ENCODE assay signal across 8 mouse cellular contexts in the genomic region with DNA sequence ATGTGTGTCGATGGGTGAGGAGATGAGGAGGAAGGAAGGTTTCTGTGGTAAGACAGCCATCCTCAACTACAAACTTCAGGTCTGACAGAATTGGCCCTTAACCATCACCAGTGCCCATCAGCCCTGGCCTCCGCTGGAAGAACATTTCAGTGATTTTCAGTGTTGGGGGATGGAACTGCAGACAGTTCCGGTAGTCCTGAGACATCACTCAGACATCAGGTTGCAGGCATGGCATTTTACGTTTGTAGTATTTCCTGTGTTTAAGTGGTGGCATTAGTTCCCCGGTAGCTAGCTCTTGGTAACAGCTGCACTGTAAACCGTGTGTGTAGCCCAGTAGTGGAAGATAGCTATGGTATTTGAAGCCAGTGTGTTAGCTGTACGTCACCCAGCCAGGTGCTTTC. TPM values are rescaled to one million over a fixed set of nuclear protein-coding genes. Genes with fewer than 3 reads are reported as not detected.
DNase-seq lines count a peak whose midpoint lies in the region; ATAC-seq and TF ChIP-seq lines count a peak whose summit lies in the region.

No protein-coding gene starts in this region.

- H3K4me2 ChIP-seq in kidney, postnatal 0 days (ENCODE audit: low read length): peak overlapping the region; percentile 92
- H3K4me2 ChIP-seq in embryonic facial prominence, embryonic 14.5 days (ENCODE audit: low read depth, low read length): peak overlapping the region; percentile 92
- H3K4me2 ChIP-seq in limb, embryonic 11.5 days (ENCODE audit: low read depth, severe bottlenecking): peak overlapping the region; percentile 65

- peak overlapping the region; percentile 97 for H3K4me3 ChIP-seq in kidney, postnatal 0 days (replicated peaks; ENCODE audit: low read depth, low read length)
- peak overlapping the region; percentile 98 for H3K4me3 ChIP-seq in embryonic facial prominence, embryonic 14.5 days (ENCODE audit: low read depth, low read length)
- peak overlapping the region; percentile 85 for H3K4me3 ChIP-seq in limb, embryonic 11.5 days (ENCODE audit: low read depth, low read length)
- peak overlapping the region; percentile 99; the same call in 1 of the 2 replicates for H3K4me3 ChIP-seq in small intestine, adult 2 months (ENCODE audit: low read depth, low read length)

- no peak overlapping the region for H3K27ac ChIP-seq in kidney, postnatal 0 days
- no peak overlapping the region for H3K27ac ChIP-seq in embryonic facial prominence, embryonic 14.5 days (replicated peaks; ENCODE audit: low read depth, low read length)
- H3K27ac ChIP-seq in limb, embryonic 11.5 days (replicated peaks; ENCODE audit: low read depth, low read length): no peak overlapping the region
- no peak overlapping the region for H3K27ac ChIP-seq in small intestine, adult 2 months (ENCODE audit: insufficient read depth, low read depth, low read length)

- H3K36me3 ChIP-seq in kidney, postnatal 0 days (ENCODE audit: insufficient read depth, low read length): no peaks in the 10 kb centered on the region
- peaks cover 30% of the 10 kb centered on the region for H3K36me3 ChIP-seq in embryonic facial prominence, embryonic 14.5 days (ENCODE audit: control insufficient read depth, insufficient read depth, low read length)
- peaks cover 8% of the 10 kb centered on the region for H3K36me3 ChIP-seq in limb, embryonic 11.5 days (ENCODE audit: control insufficient read depth, insufficient read depth, low read length)
- no peaks in the 10 kb centered on the region for H3K36me3 ChIP-seq in small intestine, adult 2 months (ENCODE audit: control insufficient read depth, insufficient read depth, low read length)

- no peak for TF ChIP-seq CTCF in kidney, postnatal 0 days (IDR thresholded peaks at IDR 0.05; ENCODE audit: low read depth)
- TF ChIP-seq CTCF in small intestine, adult 2 months (IDR thresholded peaks at IDR 0.05; ENCODE audit: extremely low read depth, insufficient read length, insufficient replicate concordance, low read depth, low read length): no peak

- peak overlapping the region; percentile 98 for H3K9ac ChIP-seq in kidney, postnatal 0 days (ENCODE audit: low read depth, low read length)
- peak overlapping the region; percentile 100 for H3K9ac ChIP-seq in embryonic facial prominence, embryonic 14.5 days (ENCODE audit: low read depth, low read length)
- peak overlapping the region; percentile 99 for H3K9ac ChIP-seq in limb, embryonic 11.5 days (ENCODE audit: low read length)

- no peak for ATAC-seq in kidney, postnatal 0 days (replicated peaks; ENCODE audit: low FRiP score, low read depth)
- no peak for ATAC-seq in embryonic facial prominence, embryonic 14.5 days (ENCODE audit: low read depth)
- no peak for ATAC-seq in limb, embryonic 11.5 days (ENCODE audit: insufficient number of reproducible peaks, low FRiP score, low TSS enrichment, low read depth)
- ATAC-seq in granulocyte monocyte progenitor cell, adult 5-6 weeks (replicated peaks; ENCODE audit: poor library complexity, severe bottlenecking): no peak

- WGBS in kidney, postnatal 0 days: 21% methylated on average over 7 of the region's 7 CpGs
- 31% methylated on average over 7 of the region's 7 CpGs for WGBS in embryonic facial prominence, embryonic 14.5 days
- 46% methylated on average over 7 of the region's 7 CpGs for WGBS in limb, embryonic 11.5 days
- WGBS in small intestine, adult 2 months: 54% methylated on average over 7 of the region's 7 CpGs

- H3K9me3 ChIP-seq in kidney, postnatal 0 days (replicated peaks; ENCODE audit: low read length): no peaks in the 10 kb centered on the region
- no peaks in the 10 kb centered on the region for H3K9me3 ChIP-seq in embryonic facial prominence, embryonic 14.5 days (ENCODE audit: control insufficient read depth, low read length)
- no peaks in the 10 kb centered on the region for H3K9me3 ChIP-seq in limb, embryonic 11.5 days (ENCODE audit: control insufficient read depth, low read length)

- intact Hi-C loops in left cerebral cortex, postnatal 10 days (cut with DNase I): loop anchor here (5.0 kb wide), 1 partner anchor 139 kb away; the partner anchor contains the start of gene Zhx3

- peaks cover 22% of the 10 kb centered on the region; the same call in 1 of the 2 replicates for H3K4me1 ChIP-seq in kidney, postnatal 0 days (replicated peaks; ENCODE audit: insufficient read depth, low read length)
- peaks cover 28% of the 10 kb centered on the region for H3K4me1 ChIP-seq in embryonic facial prominence, embryonic 14.5 days (ENCODE audit: control insufficient read depth, insufficient read depth, low read length)
- peaks cover 22% of the 10 kb centered on the region for H3K4me1 ChIP-seq in limb, embryonic 11.5 days (ENCODE audit: control insufficient read depth, insufficient read depth, low read length)
- peaks cover 18% of the 10 kb centered on the region for H3K4me1 ChIP-seq in small intestine, adult 2 months (ENCODE audit: control insufficient read depth, insufficient read depth, insufficient read length, low read length)

- no peaks in the 10 kb centered on the region for H3K27me3 ChIP-seq in kidney, postnatal 0 days (ENCODE audit: insufficient read depth, low read length)
- no peaks in the 10 kb centered on the region for H3K27me3 ChIP-seq in embryonic facial prominence, embryonic 14.5 days (replicated peaks; ENCODE audit: control insufficient read depth, insufficient read depth, low read length)
- no peaks in the 10 kb centered on the region for H3K27me3 ChIP-seq in limb, embryonic 11.5 days (ENCODE audit: control insufficient read depth, insufficient read depth, low read length)
- no peaks in the 10 kb centered on the region for H3K27me3 ChIP-seq in small intestine, adult 2 months (ENCODE audit: control insufficient read depth, insufficient read depth, low read length)

- TF ChIP-seq POLR2A in small intestine, adult 2 months (IDR thresholded peaks at IDR 0.05; ENCODE audit: low read depth, low read length): no peak

- DNase-seq in kidney, postnatal 0 days (ENCODE audit: low spot score): no peak
- no peak for DNase-seq in kidney, postnatal 10 days
- DNase-seq in embryonic facial prominence, embryonic 14.5 days (ENCODE audit: low spot score): no peak
- no peak for DNase-seq in limb, embryonic 11.5 days (ENCODE audit: low spot score)
- no peak for DNase-seq in retina, postnatal 1 day
- no peak for DNase-seq in left cerebral cortex, postnatal 10 days (ENCODE audit: extremely low spot score in 1 of 2, low spot score in 2 of 2)

RNA-seq across cellular contexts. Expression of gene Plcg1, which starts 2.0 kb away (rescaled TPM):
- polyA plus RNA-seq in kidney, postnatal 0 days (2015; fragmentation: Nextera tagmentation; extraction: Ambion mirVana): 31.6 and 32.5 TPM in 2 replicates
- polyA plus RNA-seq in embryonic facial prominence, embryonic 14.5 days (2014; fragmentation: Nextera tagmentation; extraction: Ambion mirVana): 50.4 and 54.6 TPM in 2 replicates
- polyA plus RNA-seq in limb, embryonic 11.5 days (2014; fragmentation: Nextera tagmentation; extraction: Ambion mirVana): 83.7 and 98.5 TPM in 2 replicates
- polyA plus RNA-seq in small intestine, adult 2 months (2012; rRNA removed): 7.5 and 17.3 TPM in 2 replicates
- total RNA-seq in left cerebral cortex, postnatal 10 days (2021): 100 to 1,000 TPM; 123 to 130 TPM
- 22.9 and 27.0 TPM in 2 replicates for total RNA-seq in granulocyte monocyte progenitor cell, adult 5-6 weeks (2014; fragmentation: Nextera tagmentation)
- total RNA-seq in granulocyte monocyte progenitor cell, adult 5-6 weeks (2017): 16.5 and 17.8 TPM in 2 replicates
